Mouse (Mus musculus): ENCODE measurements around the gene Trim9.

DNA sequence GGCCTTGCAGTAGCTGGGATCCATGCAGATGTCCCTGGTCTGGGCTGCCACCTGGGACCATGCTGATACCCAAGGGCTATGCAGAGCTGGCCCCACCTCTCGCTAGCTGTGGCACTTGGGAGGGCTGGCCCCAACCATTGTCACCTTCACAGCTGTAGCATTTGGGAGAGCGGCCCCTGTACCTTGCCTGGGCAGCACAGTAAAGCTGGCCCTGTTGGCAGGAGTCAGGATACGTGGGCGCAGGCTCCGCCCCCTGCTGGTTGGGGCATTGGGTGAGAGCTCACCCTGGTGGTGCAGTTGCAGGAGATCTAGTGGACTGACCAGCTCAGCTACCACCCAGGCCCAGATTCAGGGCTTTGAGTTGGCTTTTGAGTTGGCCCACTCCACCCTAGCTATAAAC lies 12.9 kb upstream of the Trim9 start:
- TF ChIP-seq GATA1 (IDR thresholded peaks at IDR 0.05; ENCODE audit: low read length), result no peak
- TF ChIP-seq TAL1 (IDR thresholded peaks at IDR 0.05; ENCODE audit: low read length), result no peak
